Mouse (Mus musculus) adrenal gland (tissue): ENCODE data around the gene Amacr.
"Not testable (repeated sequence)": the region's sequence is repeated elsewhere in the genome, so short reads cannot be mapped to it uniquely, and the experiment has no call there.

ENCODE experiments used
- intact Hi-C: fragments of 180-260 bp; cut with DNase I; formaldehyde crosslinking; loops from one replicate; pipeline ENCODE4 v1.15.1; 2025

Amacr gene

GRCm38 (mm10) chr15:10985756-10986155 lies 4.2 kb downstream of the Amacr start:
- intact Hi-C loops = no loop called here

- intact Hi-C loops = not testable (repeated sequence)
Measured at GRCm38 (mm10) chr15:10986477-10986876, 4.9 kb downstream of the Amacr start.

- intact Hi-C loops = loop anchor here (5.0 kb wide), 1 partner anchor 68 kb away; no protein-coding TSS in a partner anchor
Measured at GRCm38 (mm10) chr15:10990411-10990810, 8.9 kb downstream of the Amacr start.

GRCm38 (mm10) chr15:10991566-10991965 lies 10.0 kb downstream of the Amacr start:
- intact Hi-C loops = loop anchor here (5.0 kb wide), 1 partner anchor 69 kb away; no protein-coding TSS in a partner anchor

- intact Hi-C loops = no loop called here
Measured at GRCm38 (mm10) chr15:10999832-11000231, 18.3 kb downstream of the Amacr start.

- intact Hi-C loops = no loop called here
Measured at GRCm38 (mm10) chr15:11000421-11000820, 18.9 kb downstream of the Amacr start, which contains the start of gene Slc45a2. Gene Slc45a2, plus strand, starts transcription at chr15:11000721.

GRCm38 (mm10) chr15:11003791-11004190 lies 22.2 kb downstream of the Amacr start:
- intact Hi-C loops = no loop called here

- intact Hi-C loops = no loop called here
Measured at GRCm38 (mm10) chr15:11004646-11005045, 23.1 kb downstream of the Amacr start.

- intact Hi-C loops = no loop called here
Measured at GRCm38 (mm10) chr15:11008756-11009155, 27.2 kb downstream of the Amacr start.

- intact Hi-C loops = no loop called here
Measured at GRCm38 (mm10) chr15:11010976-11011548, 29.5 kb downstream of the Amacr start.

- intact Hi-C loops = no loop called here
Measured at GRCm38 (mm10) chr15:11014931-11015330, 33.4 kb downstream of the Amacr start.

GRCm38 (mm10) chr15:11026801-11027561 lies 45.4 kb downstream of the Amacr start:
- intact Hi-C loops = no loop called here

- intact Hi-C loops = no loop called here
Measured at GRCm38 (mm10) chr15:11030188-11030587, 48.6 kb downstream of the Amacr start.

GRCm38 (mm10) chr15:11035947-11036474 lies 54.5 kb downstream of the Amacr start:
- intact Hi-C loops = loop anchor here (5.0 kb wide), 1 partner anchor 114 kb away; no protein-coding TSS in a partner anchor

- intact Hi-C loops = loop anchor here (5.0 kb wide), 1 partner anchor 114 kb away; no protein-coding TSS in a partner anchor
Measured at GRCm38 (mm10) chr15:11036535-11037375, 55.2 kb downstream of the Amacr start.

GRCm38 (mm10) chr15:11037376-11037695 lies 55.8 kb downstream of the Amacr start:
- intact Hi-C loops = loop anchor here (5.0 kb wide), 1 partner anchor 115 kb away; no protein-coding TSS in a partner anchor

- intact Hi-C loops = loop anchor here (1.0 to 5.0 kb wide), 3 partner anchors 115 to 341 kb away; no protein-coding TSS in a partner anchor
Measured at GRCm38 (mm10) chr15:11037711-11038110, 56.2 kb downstream of the Amacr start, which contains the start of gene Rxfp3. Gene Rxfp3, minus strand, starts transcription at chr15:11037991.

GRCm38 (mm10) chr15:11038476-11038875 lies 56.9 kb downstream of the Amacr start:
- intact Hi-C loops = loop anchor here (1.0 to 5.0 kb wide), 3 partner anchors 116 to 340 kb away; no protein-coding TSS in a partner anchor

- intact Hi-C loops = no loop called here
Measured at GRCm38 (mm10) chr15:11040067-11040466, 58.5 kb downstream of the Amacr start.

GRCm38 (mm10) chr15:11041229-11041628 lies 59.7 kb downstream of the Amacr start:
- intact Hi-C loops = no loop called here

- intact Hi-C loops = no loop called here
Measured at GRCm38 (mm10) chr15:11042828-11043227, 61.3 kb downstream of the Amacr start.
